Mouse (Mus musculus) small intestine, adult 2 months (tissue): ENCODE results near the gene Atad1. TPM values are rescaled to one million over a fixed set of nuclear protein-coding genes. Genes with fewer than 3 reads are reported as not detected.
"Not testable (repeated sequence)": the region's sequence is repeated elsewhere in the genome, so short reads cannot be mapped to it uniquely, and the experiment has no call there.

Experiments used
- H3K27ac ChIP-seq: fragments of 200-500 bp; 2 replicates; pipeline ENCODE4 v1.5.1; 2012; ENCODE audit warnings: low read depth, low read length, control low read depth, inconsistent platforms; ENCODE audit not compliant: insufficient read depth
- H3K27me3 ChIP-seq: fragments of 200-500 bp; 2 replicates; pipeline ENCODE4 v1.6.1; 2012; ENCODE audit warnings: mild to moderate bottlenecking, moderate library complexity, low read length, inconsistent platforms; ENCODE audit not compliant: control insufficient read depth, insufficient read depth
- H3K36me3 ChIP-seq: fragments of 200-500 bp; 2 replicates; pipeline ENCODE4 v1.6.1; 2012; ENCODE audit warnings: mild to moderate bottlenecking, low read length, control low read depth, inconsistent platforms; ENCODE audit not compliant: control insufficient read depth, insufficient read depth
- H3K4me1 ChIP-seq: fragments of 200-500 bp; 2 replicates; pipeline ENCODE4 v1.6.1; 2012; ENCODE audit warnings: low read length, inconsistent platforms, mixed read lengths; ENCODE audit not compliant: control insufficient read depth, insufficient read depth, insufficient read length
- H3K4me3 ChIP-seq: fragments of 200-500 bp; 2 replicates; pipeline ENCODE4 v1.5.1; 2012; ENCODE audit warnings: low read depth, mild to moderate bottlenecking, control low read depth, inconsistent platforms, low read length, moderate library complexity
- CTCF ChIP-seq: fragments of 200-500 bp; IDR thresholded peaks from 2 replicates; pipeline ENCODE4 v1.5.1; 2012; ENCODE audit warnings: low read depth, mild to moderate bottlenecking, control low read depth, inconsistent platforms, low read length, moderate library complexity, mixed read lengths; ENCODE audit not compliant: insufficient replicate concordance, insufficient read length; ENCODE audit errors: extremely low read depth
- POLR2A ChIP-seq: fragments of 200-500 bp; IDR thresholded peaks from 2 replicates; pipeline ENCODE4 v1.6.1; 2012; ENCODE audit warnings: low read depth, mild to moderate bottlenecking, control low read depth, inconsistent platforms, low read length, moderate library complexity
- WGBS: fragments of 180-500 bp; shearing (Covaris S2); methylation state at CpG from one replicate; pipeline ENCODE4 v1.1.7; 2018; 5-methylcytosine and 5-hydroxymethylcytosine counted together
- polyA plus RNA-seq: library from polyadenylated mRNA; depleted of rRNA; stranded (reverse); fragments of >200 nt; gene quantifications from 2 replicates; pipeline ENCODE4 v1.2.3, GENCODE M21; 2012; rRNA removed

Gene Atad1
- polyA plus RNA-seq = 1.0 and 1.5 TPM in 2 replicates

GRCm38 (mm10) chr19:32739686-32740085 is at the start of gene Atad1:
Gene Atad1 (minus strand): TSS chr19:32739786.
- no peaks in the 10 kb centered on the region for H3K27me3 ChIP-seq
- no peak within 1 kb of the TSS for H3K4me3 ChIP-seq
- no peaks in the 10 kb centered on the region for H3K4me1 ChIP-seq
- 97% methylated on average over 4 of the region's 4 CpGs for WGBS
- no peak for TF ChIP-seq POLR2A
- no peak for TF ChIP-seq CTCF
- H3K27ac ChIP-seq = no peak within 1 kb of the TSS
- no peaks in the 10 kb centered on the region for H3K36me3 ChIP-seq

GRCm38 (mm10) chr19:32788016-32788415 is 48.4 kb upstream of the Atad1 start:
- H3K27me3 ChIP-seq, H3K4me1 ChIP-seq, H3K36me3 ChIP-seq, H3K27ac ChIP-seq, H3K4me3 ChIP-seq: not testable (repeated sequence)
- WGBS = 83% methylated on average over 3 of the region's 3 CpGs

- WGBS = 60% methylated on average over 4 of the region's 4 CpGs
- H3K4me1 ChIP-seq, H3K27me3 ChIP-seq, H3K27ac ChIP-seq, H3K36me3 ChIP-seq, H3K4me3 ChIP-seq: not testable (repeated sequence)
These were observed 47.8 kb upstream of the Atad1 start for GRCm38 (mm10) chr19:32787388-32787787.

DNA sequence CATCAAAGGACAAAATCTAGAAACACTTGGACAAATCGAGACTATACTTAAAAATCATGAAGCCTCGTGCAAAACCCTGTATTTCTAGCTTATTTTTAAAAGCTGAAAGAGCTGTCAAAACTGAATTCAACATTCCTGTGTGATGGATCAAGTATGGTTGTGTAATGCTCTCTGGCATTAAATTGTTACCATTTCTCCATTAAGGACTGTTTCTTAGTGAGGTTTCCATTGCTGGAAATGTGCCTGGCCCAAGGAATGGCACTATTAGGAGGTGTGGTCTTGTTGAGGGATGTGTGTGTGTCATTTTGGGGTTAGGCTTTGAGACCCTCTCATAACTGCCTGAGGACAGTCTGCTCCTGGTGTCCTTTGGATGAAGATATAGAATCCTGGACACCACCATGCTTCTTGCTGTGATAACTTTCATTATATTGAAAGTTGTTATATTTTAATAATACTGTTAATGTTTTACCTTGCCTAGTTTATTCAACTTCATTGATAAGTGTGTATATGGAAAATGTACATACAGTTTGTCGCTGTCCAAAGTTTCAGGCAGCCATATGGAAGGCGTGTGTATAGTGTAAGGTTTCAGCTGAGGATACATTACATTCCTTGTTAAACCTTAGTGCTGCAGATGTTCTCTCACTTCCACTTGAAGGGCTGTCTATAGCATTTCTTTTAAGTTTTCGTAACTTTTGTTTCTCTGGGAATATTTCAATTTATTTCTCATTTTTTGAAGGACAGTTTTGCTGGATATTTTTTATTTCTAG is 41.9 kb upstream of the Atad1 start:
- H3K4me1 ChIP-seq = peaks cover 6% of the 10 kb centered on the region; the same call in 1 of the 2 replicates
- H3K36me3 ChIP-seq = peaks cover 1% of the 10 kb centered on the region; the same call in 1 of the 2 replicates
- 69% methylated on average over 5 of the region's 5 CpGs for WGBS
- H3K4me3 ChIP-seq = no peak overlapping the region
- no peaks in the 10 kb centered on the region for H3K27me3 ChIP-seq
- H3K27ac ChIP-seq = no peak overlapping the region
- no peak for TF ChIP-seq POLR2A

- TF ChIP-seq CTCF (no peak), POLR2A (no peak)
- Histone ChIP-seq H3K4me1 (peaks cover 4% of the 10 kb centered on the region; the same call in 1 of the 2 replicates), H3K4me3 (no peak overlapping the region), H3K36me3 (peaks cover 4% of the 10 kb centered on the region), H3K27me3 (no peaks in the 10 kb centered on the region), H3K27ac (no peak overlapping the region)
- WGBS = 49% methylated on average over 3 of the region's 3 CpGs
These were observed 39.5 kb upstream of the Atad1 start for GRCm38 (mm10) chr19:32779131-32779530.

DNA sequence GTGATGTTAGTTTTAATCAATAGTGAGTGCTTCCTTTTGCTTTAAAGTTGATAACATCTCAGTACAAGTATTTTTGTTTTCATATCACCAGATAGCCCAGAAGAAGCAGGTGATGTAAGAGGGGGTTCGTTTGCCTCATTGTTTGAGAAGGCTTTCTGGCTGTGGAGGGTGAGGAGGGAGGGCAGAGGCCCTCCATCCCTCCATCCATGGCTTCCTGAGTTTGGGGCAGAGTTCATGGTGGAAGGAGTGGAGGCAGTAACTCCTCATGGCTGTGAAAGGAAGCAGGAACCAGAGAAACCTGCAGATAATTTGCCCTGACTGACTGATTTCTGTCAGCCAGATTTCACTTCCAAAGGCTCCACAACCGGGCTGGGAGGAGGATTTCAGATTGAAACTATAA is 38.8 kb upstream of the Atad1 start:
- WGBS = 8% methylated on average over 2 of the region's 2 CpGs
- Histone ChIP-seq H3K4me1 (peaks cover 2% of the 10 kb centered on the region; the same call in 1 of the 2 replicates), H3K27ac (no peak overlapping the region), H3K36me3 (peaks cover 8% of the 10 kb centered on the region), H3K27me3 (no peaks in the 10 kb centered on the region), H3K4me3 (no peak overlapping the region)
- TF ChIP-seq POLR2A = no peak
- no peak for TF ChIP-seq CTCF

DNA sequence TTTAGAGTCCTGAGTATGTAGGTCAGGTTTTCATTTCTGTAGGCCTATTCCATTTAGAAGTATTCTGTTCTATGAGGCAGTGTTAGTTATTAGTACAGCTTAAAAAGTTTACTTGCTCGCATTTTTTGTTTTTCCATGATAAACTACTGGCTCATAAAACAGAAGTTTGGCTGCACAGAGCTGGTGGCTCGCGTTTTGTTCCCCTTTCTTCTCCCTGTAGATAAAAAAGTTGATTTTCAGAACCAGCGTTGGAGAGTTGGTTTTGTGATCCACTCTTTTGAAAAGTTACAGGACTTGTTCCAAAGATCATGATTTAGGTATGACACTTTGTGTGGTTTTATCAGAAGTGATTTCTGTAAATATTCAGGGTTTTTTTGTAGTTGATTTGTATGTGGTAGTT is 22.9 kb upstream of the Atad1 start:
- no peaks in the 10 kb centered on the region for H3K4me1 ChIP-seq
- H3K27me3 ChIP-seq = no peaks in the 10 kb centered on the region
- TF ChIP-seq CTCF (no peak), POLR2A (no peak)
- H3K4me3 ChIP-seq = no peak overlapping the region
- no peak overlapping the region for H3K27ac ChIP-seq
- peaks cover 13% of the 10 kb centered on the region for H3K36me3 ChIP-seq
- WGBS = 34% methylated on average over 4 of the region's 4 CpGs

- Histone ChIP-seq H3K36me3 (peaks cover 11% of the 10 kb centered on the region), H3K27me3 (no peaks in the 10 kb centered on the region), H3K27ac (no peak overlapping the region), H3K4me1 (no peaks in the 10 kb centered on the region), H3K4me3 (no peak overlapping the region)
- TF ChIP-seq POLR2A (no peak), CTCF (no peak)
- WGBS = 47% methylated on average over 4 of the region's 4 CpGs
These were observed 21.6 kb upstream of the Atad1 start for GRCm38 (mm10) chr19:32761162-32761561.
